ENCODE assay signal across 11 mouse cellular contexts in genomic region chr2:178735099-178735498, GRCm38 (mm10).
DNase-seq lines count a peak whose midpoint lies in the region; ATAC-seq lines count a peak whose summit lies in the region.
"Had no signal": no experiment of that assay in that cellular context is flagged by ENCODE, and none has a peak within 500 bp of the region (broad histone marks: within the 10 kb centered on the region; RNA-seq: fewer than 3 reads in every experiment).

No protein-coding gene starts in this region.

- intact Hi-C loops in gastrocnemius, postnatal 14 days (cut with DNase I; ENCODE audit: low total_unique reads): no loop called here

- H3K27ac ChIP-seq in neural tube, embryonic 15.5 days (replicated peaks): no peak overlapping the region
- no peak overlapping the region for H3K27ac ChIP-seq in embryonic facial prominence, embryonic 10.5 days (replicated peaks)
- H3K27ac ChIP-seq in neural tube, embryonic 11.5 days (ENCODE audit: low read depth, low read length): no peak overlapping the region
- H3K27ac ChIP-seq: embryonic facial prominence, embryonic 13.5 days; midbrain, embryonic 12.5 days had no signal

- H3K27me3 ChIP-seq in neural tube, embryonic 15.5 days (replicated peaks): no peaks in the 10 kb centered on the region
- no peaks in the 10 kb centered on the region for H3K27me3 ChIP-seq in embryonic facial prominence, embryonic 10.5 days (replicated peaks; ENCODE audit: low read depth, poor library complexity, severe bottlenecking)
- no peaks in the 10 kb centered on the region for H3K27me3 ChIP-seq in neural tube, embryonic 11.5 days (ENCODE audit: control insufficient read depth, insufficient read depth, low read length)
- H3K27me3 ChIP-seq: embryonic facial prominence, embryonic 13.5 days; midbrain, embryonic 12.5 days had no signal

- no peaks in the 10 kb centered on the region for H3K36me3 ChIP-seq in neural tube, embryonic 15.5 days
- no peaks in the 10 kb centered on the region for H3K36me3 ChIP-seq in embryonic facial prominence, embryonic 10.5 days (replicated peaks)
- no peaks in the 10 kb centered on the region for H3K36me3 ChIP-seq in neural tube, embryonic 11.5 days (ENCODE audit: control insufficient read depth, insufficient read depth, low read length)
- H3K36me3 ChIP-seq: embryonic facial prominence, embryonic 13.5 days; midbrain, embryonic 12.5 days had no signal

- 0 out of 2 replicates have a peak, but pooled peaks cover 3% of the 10 kb centered on the region for H3K9me3 ChIP-seq in neural tube, embryonic 15.5 days (replicated peaks)
- no peaks in the 10 kb centered on the region for H3K9me3 ChIP-seq in embryonic facial prominence, embryonic 10.5 days
- H3K9me3 ChIP-seq in neural tube, embryonic 11.5 days (ENCODE audit: control insufficient read depth, low read length): no peaks in the 10 kb centered on the region
- H3K9me3 ChIP-seq: embryonic facial prominence, embryonic 13.5 days; midbrain, embryonic 12.5 days had no signal

- no peak overlapping the region for H3K9ac ChIP-seq in neural tube, embryonic 15.5 days (replicated peaks)
- no peak overlapping the region for H3K9ac ChIP-seq in neural tube, embryonic 11.5 days (ENCODE audit: low read length)
- H3K9ac ChIP-seq: embryonic facial prominence, embryonic 13.5 days; midbrain, embryonic 12.5 days had no signal

- peak; percentile 12 for DNase-seq in gastrocnemius, postnatal 14 days
- DNase-seq in gastrocnemius, adult 18-20 months (ENCODE audit: low spot score): no peak
- peak; percentile 45 for DNase-seq in neural tube, embryonic 10.5 days (ENCODE audit: extremely low spot score, low spot score)
- peak; percentile 70 for DNase-seq in embryonic facial prominence, embryonic 10.5 days (ENCODE audit: low spot score)
- peak; percentile 35 for DNase-seq in neural tube, embryonic 11.5 days (ENCODE audit: low spot score)
- DNase-seq in cerebellum, postnatal 10 days: no peak
- DNase-seq in lung, postnatal 25 days (ENCODE audit: low spot score): no peak
- DNase-seq: left cerebral cortex, postnatal 4 days had no signal

- H3K4me2 ChIP-seq in neural tube, embryonic 15.5 days: no peak overlapping the region
- no peak overlapping the region for H3K4me2 ChIP-seq in neural tube, embryonic 11.5 days (ENCODE audit: low read depth)
- H3K4me2 ChIP-seq: embryonic facial prominence, embryonic 13.5 days; midbrain, embryonic 12.5 days had no signal

- H3K4me1 ChIP-seq in neural tube, embryonic 15.5 days: no peaks in the 10 kb centered on the region
- H3K4me1 ChIP-seq in embryonic facial prominence, embryonic 10.5 days: no peaks in the 10 kb centered on the region
- no peaks in the 10 kb centered on the region for H3K4me1 ChIP-seq in neural tube, embryonic 11.5 days (ENCODE audit: control insufficient read depth, insufficient read depth, low read length)
- H3K4me1 ChIP-seq: embryonic facial prominence, embryonic 13.5 days; midbrain, embryonic 12.5 days had no signal

- no peak overlapping the region for H3K4me3 ChIP-seq in neural tube, embryonic 15.5 days (replicated peaks)
- H3K4me3 ChIP-seq in embryonic facial prominence, embryonic 10.5 days: no peak overlapping the region
- H3K4me3 ChIP-seq in neural tube, embryonic 11.5 days (ENCODE audit: low read depth, low read length): no peak overlapping the region
- H3K4me3 ChIP-seq: embryonic facial prominence, embryonic 13.5 days; midbrain, embryonic 12.5 days had no signal

- WGBS in neural tube, embryonic 15.5 days: 18% methylated on average over 2 of the region's 2 CpGs
- WGBS in embryonic facial prominence, embryonic 10.5 days: 11% methylated on average over 2 of the region's 2 CpGs
- 22% methylated on average over 2 of the region's 2 CpGs for WGBS in neural tube, embryonic 11.5 days

- no peak for ATAC-seq in neural tube, embryonic 15.5 days (ENCODE audit: low FRiP score)
- no peak for ATAC-seq in neural tube, embryonic 11.5 days (ENCODE audit: insufficient read depth, low FRiP score, low TSS enrichment)

Comparison
In these comparisons a context has a peak if more than half of its experiments do, and no peak if none do; other contexts are left out.
1. DNase-seq: peak in gastrocnemius, postnatal 14 days (single experiment), neural tube, embryonic 10.5 days (single experiment), embryonic facial prominence, embryonic 10.5 days (single experiment) and neural tube, embryonic 11.5 days (single experiment); none in gastrocnemius, adult 18-20 months (single experiment), cerebellum, postnatal 10 days (0 of 2) and lung, postnatal 25 days (single experiment).